Mouse (Mus musculus) regulatory T cell (primary cell): ENCODE results near the gene Gpr171.
"Not testable (repeated sequence)": the region's sequence is repeated elsewhere in the genome, so short reads cannot be mapped to it uniquely, and the experiment has no call there.

Experiments used
- in situ Hi-C: fragments of 300-600 bp; cut with MboI, MseI; formaldehyde crosslinking; loops from one replicate; pipeline ENCODE4 v1.15.1; 2025; ENCODE audit warnings: high pct_unique_total_duplicates

The Gpr171 gene

DNA sequence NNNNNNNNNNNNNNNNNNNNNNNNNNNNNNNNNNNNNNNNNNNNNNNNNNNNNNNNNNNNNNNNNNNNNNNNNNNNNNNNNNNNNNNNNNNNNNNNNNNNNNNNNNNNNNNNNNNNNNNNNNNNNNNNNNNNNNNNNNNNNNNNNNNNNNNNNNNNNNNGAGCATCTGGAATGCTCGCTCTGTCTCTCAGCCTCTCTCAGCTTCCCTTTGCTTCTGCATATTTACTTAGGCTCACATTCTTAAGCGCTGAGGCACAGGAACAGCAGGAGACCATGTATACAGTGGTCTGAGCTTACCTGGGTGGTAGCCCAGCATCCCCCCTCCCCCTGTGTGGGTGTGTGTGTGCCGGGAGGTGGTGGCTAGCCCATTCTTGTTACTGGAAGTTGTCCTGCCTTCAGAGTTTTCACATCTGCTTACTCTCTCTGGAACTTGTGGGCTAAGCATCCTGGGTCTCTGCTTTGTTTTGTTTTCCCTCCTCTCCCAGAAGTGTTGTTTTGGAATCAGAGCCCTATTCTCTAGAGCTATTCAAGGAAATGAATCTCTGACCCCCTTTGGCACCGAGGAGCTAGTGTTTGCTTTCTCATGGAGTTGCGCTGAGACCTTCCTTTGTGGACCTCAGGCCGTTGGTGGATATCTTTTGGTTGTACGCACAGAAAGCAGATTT, 19.6 kb upstream of the Gpr171 start:
- in situ Hi-C loops = no loop called here

DNA sequence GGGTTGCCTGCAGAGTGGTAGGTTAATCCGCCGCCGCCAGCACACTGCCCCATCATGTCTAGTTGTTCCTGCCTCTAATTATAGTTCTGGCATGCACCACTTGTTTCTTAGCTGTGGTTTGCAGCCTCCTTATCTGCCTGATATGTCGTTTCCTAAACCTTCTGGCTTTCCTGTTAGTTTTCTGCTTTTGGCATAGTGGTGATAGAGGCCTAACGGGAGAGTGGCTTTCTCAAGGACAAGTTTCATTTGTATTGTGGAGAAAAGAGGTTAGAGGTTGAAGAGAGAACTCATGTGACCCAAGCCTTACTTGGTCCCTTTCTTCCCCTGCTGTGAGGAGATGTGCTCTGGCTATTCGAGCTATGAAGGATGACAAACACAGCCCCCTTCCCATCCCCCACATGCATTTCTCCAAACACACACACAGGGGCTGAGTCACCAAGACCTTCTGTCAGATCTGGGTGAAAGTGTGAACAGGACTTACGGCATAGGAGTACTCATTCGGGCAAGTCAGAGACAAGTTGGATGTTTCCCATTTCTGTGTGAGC, 12.4 kb upstream of the Gpr171 start:
- in situ Hi-C loops = no loop called here

DNA sequence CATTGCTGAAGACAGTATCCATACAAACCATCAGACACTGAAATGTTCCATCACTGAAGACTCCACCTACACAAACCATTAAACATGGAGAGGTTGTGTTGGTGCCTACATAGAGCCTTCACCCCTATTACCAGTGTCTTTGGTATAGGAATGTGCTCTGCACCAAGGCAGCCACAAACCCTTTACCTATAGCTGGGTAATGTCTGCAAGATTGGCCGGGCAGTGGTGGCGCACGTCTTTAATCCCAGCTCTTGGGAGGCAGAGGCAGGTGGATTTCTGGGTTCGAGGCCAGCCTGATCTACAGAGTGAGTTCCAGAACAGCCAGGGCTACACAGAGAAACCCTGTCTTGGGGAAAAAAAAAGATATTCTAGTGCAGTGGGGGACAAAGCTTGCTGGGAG, 11.7 kb upstream of the Gpr171 start:
- in situ Hi-C loops = not testable (repeated sequence)

DNA sequence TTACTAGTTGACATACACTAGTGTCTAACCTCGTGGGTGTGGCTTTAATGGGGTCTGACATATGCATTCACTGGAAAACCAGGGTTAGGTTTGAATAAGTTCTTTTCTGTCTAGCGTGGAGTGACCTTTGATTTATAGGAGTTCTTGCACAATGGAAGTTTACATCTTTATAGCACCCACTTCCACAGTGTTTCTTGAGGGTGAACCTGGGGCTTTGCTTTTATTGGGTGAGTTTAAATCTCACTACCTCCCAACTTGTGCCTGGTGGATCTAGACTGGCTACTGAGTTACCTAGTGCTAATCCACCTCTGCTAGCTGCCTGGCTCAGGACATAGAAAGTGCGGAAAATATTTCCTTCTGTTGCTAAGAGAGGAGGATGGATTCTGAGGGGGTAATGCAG, 10.3 kb upstream of the Gpr171 start:
- in situ Hi-C loops = no loop called here

DNA sequence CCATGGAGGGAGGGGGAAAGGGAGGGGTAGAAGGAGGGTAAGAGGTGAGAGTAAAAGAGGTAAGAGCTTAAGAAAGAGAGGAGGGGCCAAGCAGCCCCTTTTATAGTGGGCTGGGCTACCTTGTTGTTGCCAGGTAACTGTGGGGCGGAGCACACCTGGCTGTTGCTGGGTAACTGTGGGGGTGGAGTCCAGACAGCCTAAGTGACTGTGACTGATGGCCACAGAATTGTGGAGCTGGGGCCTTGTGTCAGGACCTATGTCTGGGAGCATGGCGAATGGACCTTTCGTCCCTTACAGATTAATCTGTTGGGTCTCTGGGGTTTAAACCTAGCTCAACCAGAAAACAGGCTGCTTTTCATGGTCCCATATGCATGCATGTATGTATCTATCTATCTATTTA, 8.2 kb upstream of the Gpr171 start:
- in situ Hi-C loops = not testable (repeated sequence)

DNA sequence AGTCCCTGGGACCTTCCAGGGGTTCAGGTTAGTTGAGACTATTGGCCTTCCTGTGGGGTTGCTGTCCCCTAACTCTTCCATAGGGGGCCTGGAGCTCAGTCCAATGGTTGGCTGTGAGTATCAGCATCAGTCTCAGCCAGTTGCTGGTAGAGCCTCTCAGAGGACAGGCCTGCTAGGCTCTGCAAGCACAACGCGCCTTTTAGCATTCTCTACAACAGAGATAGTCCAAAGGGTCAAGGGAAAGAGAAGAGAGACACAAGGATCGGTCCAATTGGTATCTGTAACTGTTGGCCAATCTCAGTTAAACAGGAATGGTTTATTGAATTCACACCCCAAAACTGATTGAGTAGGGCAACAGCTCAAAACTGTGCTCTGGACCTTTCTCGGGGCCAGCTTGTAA, 5.8 kb upstream of the Gpr171 start:
- in situ Hi-C loops = no loop called here

DNA sequence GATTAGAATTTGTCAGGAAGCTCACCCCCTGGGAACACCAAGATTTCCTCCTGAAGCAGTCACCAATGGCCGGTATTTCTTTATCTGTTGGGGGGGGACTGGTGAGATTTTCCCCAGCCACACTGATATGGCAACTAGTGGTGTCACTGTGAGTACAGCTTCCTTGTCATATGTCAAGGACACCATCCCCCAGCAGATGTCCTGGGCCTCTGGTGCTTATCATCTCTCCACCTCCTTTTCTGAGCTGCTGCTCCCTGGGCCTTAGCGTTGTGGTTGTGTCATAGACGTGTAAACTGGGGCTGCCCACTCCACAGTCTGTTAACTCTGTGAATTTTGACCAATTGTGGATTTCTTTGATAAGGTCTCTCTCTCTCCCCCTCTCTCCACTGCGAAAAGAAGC, 2.8 kb upstream of the Gpr171 start:
- in situ Hi-C loops = no loop called here

DNA sequence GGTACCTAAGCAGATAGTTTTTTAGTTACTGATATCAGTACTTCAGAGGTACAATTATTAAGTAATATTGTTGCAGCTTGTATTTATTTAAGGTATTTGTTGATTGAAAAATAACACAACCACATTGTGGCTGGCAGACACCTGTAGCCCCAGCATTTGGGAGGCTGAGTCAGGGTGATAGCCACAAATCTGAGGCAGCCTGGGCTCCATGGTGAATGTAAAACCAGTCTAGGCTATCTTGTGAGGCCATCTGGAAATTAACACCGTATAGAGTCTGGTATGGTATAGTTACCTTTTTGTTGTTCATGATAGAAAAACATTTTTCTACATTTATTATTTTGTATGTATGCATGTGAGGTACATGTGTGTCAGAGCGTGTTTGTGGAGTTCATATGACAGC, 525 bp upstream of the Gpr171 start:
- in situ Hi-C loops = no loop called here

DNA sequence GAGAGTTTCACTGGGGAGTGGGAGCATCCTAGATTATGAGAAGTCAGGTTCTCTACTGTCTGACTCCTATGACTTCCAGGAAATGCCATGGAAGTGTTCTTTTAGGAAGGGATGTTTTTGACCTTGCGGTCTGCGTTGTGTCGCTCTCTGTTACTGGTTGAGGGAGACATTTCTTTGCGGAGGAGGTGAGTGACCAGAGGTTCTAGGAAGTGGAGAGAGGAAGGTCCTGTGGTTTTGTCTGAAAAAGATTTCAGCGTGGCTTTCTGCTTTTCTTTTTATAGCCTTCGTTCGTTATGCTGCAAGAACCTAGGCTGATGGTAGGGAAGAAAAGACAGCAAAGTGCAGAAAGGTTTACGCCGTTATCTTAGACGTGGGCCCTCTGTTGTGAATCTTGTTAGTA, 3.1 kb downstream of the Gpr171 start:
- in situ Hi-C loops = loop anchor here (25.0 kb wide), 3 partner anchors 1014 to 1714 kb away; no protein-coding TSS in a partner anchor

DNA sequence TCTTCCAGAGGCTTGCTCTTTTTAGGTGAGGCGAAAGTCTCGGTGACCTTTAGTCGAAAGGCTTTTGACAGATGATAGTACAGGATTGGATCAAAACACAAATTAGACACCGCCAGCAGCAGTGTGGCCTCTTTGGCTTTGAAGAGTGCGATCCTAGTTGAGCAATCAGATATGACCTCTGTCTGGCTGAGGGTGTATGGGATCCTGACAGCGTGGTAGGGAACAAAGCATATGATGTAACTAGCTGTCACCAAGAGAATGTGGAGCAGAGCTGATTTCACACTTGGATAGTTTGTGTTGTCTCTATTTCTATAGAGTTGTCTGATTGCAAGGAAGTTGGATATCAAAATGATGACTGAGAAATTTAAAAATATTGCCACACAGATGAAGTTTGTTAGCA, 4.2 kb downstream of the Gpr171 start:
- in situ Hi-C loops = loop anchor here (25.0 kb wide), 3 partner anchors 1015 to 1715 kb away; no protein-coding TSS in a partner anchor

DNA sequence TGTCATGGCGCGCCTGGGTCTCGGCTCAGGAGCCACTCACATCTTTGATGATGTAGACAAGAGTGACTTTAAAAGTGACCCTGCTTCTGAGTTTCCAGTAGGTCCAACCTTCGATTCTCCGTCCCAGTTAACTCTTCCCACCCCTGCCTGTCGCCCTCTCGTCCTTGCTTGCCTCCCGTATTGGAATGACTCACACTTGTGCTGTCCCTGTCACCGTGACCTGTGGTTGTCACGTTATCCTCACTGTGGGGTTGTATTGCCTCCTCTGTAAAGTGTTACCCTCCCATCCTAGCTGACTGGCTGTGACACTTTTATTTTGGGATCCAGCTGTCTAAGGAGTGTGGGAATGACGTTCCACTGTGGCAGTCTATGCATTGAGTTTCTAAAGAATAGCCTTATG, 8.9 kb downstream of the Gpr171 start:
- in situ Hi-C loops = loop anchor here (25.0 kb wide), 3 partner anchors 1020 to 1720 kb away; no protein-coding TSS in a partner anchor

DNA sequence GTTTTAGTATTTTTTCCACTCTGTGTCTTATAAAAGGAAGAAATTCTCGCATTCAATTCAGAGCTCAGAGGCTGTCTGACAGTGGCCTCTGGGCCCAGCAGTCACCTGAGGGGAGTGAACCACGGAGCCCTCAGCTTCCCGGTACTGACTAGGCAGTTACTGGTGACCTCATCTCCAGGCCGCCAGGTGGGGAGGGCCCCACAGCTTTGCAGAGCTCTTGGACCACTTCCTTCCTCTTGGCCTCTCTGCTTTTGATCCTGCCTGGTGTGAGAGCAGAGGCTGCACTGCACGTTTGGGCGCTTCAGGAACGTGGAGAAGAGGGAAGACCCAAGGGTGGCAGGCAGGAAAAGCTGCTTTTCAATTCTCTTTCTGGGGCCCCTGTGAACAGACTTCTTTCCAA, 20.7 kb downstream of the Gpr171 start:
- in situ Hi-C loops = loop anchor here (5.0 to 25.0 kb wide), 4 partner anchors 36 to 1731 kb away; no protein-coding TSS in a partner anchor

DNA sequence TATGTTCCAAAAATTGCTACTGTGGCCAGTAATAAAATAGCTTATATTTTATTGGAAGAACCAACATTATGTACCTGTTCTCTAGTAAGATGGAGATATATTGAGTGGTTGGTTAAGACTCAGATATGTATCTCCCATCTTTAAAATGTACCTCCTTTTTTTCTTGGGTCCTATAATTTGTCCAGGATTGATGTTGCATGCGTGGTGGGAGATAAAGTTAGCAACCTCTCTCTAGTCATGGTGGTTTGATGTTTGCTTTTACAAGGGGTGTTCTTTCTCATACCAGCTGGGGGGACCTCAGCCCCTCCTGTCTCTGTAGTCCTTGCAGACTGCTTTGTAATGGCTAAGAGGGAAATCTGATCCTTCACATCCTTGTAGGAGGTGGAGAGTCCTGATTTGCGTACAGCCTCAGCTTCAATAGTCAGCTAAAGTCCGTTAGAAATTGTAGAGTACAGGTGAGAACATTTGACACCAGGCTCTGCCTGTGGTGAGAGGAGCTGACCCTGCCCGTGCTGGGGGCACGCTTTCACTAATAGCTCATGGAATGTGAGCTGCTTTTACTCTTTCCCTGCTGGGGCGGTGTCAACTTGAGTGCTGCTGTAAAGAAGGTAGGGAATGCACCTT, 21.2 kb downstream of the Gpr171 start:
- in situ Hi-C loops = loop anchor here (5.0 to 25.0 kb wide), 4 partner anchors 37 to 1732 kb away; no protein-coding TSS in a partner anchor

DNA sequence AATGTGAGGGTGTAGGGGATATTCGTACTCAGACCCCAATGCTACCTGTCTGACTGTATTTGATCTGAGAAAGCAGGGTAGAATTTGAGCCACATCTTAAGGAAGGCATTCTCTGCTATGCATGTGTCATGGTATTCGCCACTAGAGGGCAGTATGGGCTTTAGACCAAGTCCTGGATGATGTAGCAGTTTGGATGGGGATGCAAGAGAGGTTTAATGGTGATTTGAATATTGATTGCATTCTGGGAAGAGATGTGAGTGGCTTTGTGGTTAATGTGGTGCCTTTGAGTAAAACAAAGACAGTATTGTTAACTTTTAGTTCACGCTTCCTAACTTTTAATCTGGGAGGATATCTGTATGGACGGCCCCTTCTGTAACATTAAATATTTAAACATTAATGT, 22.3 kb downstream of the Gpr171 start:
- in situ Hi-C loops = loop anchor here (5.0 to 25.0 kb wide), 5 partner anchors 83 to 1733 kb away; no protein-coding TSS in a partner anchor

DNA sequence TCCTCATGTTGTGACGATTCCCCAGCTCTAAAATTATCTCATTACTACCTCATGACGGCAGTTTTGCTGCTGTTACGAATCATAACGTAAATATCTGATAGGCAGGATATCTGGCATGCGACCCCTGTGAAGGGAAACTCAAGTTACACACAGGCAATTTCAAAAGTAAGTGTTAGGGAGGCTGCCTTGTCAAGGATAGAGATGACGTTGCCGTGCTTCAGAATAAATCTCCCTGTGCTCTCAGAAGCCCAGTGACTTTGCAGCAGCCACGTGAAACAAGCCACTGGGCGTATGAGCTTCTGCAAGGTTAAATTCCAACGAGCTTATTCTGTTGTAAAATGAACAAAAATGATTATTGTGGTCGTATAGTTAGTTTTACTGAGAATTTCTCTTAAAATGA, 23.0 kb downstream of the Gpr171 start:
- in situ Hi-C loops = loop anchor here (5.0 to 25.0 kb wide), 5 partner anchors 84 to 1734 kb away; no protein-coding TSS in a partner anchor

DNA sequence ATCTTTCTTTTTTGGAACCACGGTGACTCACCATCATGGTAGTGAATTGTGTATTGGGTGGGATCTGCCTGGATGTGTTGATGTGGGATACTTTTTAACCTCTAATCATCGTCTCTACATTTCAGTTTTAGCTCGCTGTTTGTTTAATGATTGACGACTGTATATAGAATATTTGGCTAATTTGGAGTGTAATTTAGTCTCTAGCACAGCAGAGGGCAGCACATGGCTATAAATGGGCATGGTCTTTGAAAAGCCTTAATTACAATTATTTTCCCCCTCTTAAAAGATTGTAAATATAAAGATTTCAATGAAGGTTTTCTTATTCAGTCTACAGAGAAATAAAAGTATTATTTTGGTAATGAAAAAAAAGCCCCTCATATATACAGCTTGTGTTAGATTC, 24.3 kb downstream of the Gpr171 start:
- in situ Hi-C loops = loop anchor here (5.0 to 25.0 kb wide), 5 partner anchors 85 to 1735 kb away; no protein-coding TSS in a partner anchor

DNA sequence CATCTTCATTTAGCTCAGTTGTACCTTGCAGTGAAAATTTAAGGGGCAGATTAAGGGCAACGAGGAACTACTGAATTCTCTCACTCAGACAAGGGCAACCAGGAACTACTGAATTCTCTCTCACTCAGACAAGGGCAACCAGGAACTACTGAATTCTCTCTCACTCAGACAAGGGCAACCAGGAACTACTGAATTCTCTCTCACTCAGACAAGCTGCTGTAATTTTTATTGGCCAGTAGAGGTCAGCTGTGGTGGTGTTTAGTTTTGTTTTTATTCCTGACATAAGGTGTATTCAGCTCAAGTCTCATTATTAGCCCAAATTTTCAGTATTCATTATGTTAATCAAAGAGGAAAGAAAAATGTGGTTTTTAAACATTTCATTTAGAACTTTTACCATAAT, 32.5 kb downstream of the Gpr171 start:
- in situ Hi-C loops = loop anchor here (5.0 kb wide), 1 partner anchor 82 kb away; no protein-coding TSS in a partner anchor

DNA sequence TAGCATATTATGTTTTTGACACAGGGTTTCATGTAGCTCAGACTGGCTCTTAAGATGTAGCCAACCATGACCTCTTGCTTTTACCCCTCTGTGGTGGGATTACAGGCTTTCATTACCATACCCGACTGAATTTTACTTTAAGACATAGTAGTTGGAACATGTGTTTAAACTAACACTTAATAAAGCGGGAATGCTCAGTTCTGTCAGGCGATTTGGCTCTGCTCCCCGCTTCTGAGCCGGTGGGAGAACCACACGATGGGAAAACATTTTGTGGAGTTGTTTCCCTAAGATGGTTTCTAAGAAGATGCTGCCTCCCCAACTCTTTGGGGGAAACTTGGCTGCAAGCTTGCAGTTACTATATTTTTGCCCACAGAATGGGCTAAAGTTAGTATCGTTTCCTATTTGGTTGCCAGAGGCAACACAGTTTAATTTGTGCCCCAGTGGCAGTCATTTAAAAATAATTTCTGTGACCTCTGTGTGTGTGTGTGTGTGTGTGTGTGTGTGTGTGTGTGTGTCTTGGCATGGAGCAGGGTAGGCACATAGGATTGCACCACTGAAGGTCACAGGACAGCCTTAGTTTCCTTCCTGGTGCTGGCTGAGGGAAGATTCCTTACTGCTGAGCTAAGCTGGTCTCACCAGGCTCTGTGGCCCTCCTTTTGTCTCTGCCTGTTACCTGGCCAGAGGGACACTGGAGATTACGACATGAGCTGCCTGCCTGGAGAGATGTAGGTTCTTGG, 34.9 kb downstream of the Gpr171 start:
- in situ Hi-C loops = loop anchor here (5.0 kb wide), 1 partner anchor 79 kb away; no protein-coding TSS in a partner anchor

DNA sequence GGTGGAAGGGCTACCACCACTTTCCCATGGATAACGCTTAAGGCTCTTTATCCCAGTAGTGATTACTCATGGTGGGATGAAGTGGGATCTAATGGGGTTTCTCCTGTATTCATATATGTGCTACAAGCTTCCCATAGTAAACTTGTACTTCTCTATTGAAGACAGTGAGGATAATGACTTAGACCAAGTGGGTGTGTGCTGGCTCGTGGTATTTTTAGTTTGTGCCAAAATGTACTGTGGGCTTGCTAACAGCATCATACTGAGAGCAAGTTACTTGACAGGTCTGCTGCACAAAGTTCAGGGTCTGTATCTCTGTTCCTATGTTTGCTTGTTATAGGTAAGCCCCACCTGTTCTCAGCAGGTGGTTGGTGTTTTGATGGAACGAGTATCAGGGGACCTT, 35.7 kb downstream of the Gpr171 start:
- in situ Hi-C loops = loop anchor here (5.0 kb wide), 1 partner anchor 79 kb away; no protein-coding TSS in a partner anchor

DNA sequence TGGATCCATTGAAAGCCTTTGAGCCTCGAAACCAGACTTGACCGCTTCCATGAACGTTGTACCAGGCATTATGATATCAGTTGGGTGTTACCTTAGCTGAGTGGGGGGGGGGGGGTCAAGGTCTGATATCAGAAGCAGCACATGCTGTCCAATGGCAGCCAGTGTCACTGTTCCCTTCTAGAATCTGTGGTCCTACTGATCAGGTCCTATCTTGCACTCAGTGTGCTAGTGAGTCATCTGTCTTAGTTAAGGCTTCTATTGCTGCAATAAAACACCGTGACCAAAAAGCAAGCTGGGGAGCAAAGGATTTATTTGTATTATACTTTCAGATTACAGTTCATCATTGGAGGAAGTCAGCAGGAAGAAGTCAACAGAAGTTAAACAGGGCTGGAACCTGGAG, 38.2 kb downstream of the Gpr171 start:
- in situ Hi-C loops = no loop called here

DNA sequence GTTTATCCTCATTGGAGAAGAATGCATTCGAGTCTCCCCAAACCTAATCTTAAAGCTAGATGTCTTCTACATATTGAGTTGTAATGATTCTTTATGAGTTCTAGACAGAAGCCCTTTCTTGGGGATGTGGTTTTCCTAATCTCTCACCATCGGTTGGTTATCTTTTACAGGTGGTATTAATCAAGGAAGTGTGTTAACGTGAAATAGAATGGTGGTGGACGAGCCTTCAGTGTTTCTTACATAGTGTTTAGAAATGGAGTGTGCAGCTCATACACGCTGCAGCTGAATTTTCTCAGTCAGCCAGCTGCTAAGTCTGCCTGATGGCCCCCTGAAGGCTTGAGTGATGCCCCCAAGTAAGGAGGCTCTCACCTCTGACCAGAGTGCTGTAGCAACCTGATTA, 39.5 kb downstream of the Gpr171 start:
- in situ Hi-C loops = no loop called here

DNA sequence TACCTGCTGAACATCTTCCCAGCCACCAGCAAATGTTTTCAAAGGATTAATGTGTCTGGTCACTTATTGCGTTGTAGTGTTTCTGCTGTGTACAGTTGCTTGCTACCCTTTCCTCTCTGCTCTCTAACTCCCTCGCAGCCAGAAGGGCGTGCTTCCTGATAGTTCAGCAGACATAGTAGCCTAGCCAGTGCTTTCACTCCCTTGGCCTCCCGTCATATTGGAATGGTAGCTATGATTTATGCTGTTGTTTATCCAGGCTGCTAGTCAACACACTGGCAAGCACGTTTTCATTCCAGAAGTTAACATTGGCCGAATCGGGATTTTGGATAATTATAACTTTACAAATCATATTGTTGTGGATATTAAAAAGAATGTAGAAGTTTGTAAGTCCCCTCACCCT, 41.5 kb downstream of the Gpr171 start:
- in situ Hi-C loops = no loop called here
